Mouse (Mus musculus): ENCODE measurements around the gene Fam168a. TPM values are rescaled to one million over a fixed set of nuclear protein-coding genes. Genes with fewer than 3 reads are reported as not detected.

Fam168a gene
- total RNA-seq, 2 experiments from 2014 or later = 3.4 to 8.1 TPM

- no peak for ATAC-seq (replicated peaks; ENCODE audit: low FRiP score, poor library complexity, severe bottlenecking)
Observed at GRCm38 (mm10) chr7:100769534-100770083, 63.2 kb downstream of the Fam168a start.

DNA sequence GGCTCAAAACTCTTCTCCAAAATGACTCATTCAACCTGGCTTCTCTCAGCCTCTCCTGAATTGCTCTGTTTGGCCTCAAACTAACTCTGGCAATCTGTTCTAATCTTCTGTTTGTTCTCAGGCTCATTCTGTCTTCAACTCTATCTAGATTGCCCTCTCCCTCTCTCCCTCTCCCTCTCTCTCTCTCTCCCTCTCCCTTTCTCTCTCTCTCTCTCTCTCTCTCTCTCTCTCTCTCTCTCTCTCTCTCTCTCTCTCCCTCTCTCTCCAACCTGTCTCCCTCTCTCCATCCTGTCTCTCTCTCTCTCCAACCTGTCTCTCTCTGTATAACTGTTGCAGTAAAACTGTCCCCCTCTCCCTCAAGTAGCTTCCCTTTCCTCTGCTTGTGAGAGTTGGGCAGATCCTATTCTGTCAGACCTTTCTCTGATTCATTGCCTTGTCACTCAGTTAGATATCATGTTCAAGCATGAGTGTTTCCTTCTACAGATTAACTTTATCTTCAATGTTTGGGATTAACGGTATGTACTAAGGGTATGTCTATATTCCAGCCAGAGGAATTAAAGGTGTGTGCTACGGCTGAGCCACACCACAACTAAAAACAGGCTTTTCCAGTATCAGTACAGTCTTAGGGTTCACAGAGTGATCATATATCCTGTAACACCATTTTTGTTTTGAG is 64.4 kb downstream of the Fam168a start:
- ATAC-seq (replicated peaks; ENCODE audit: low FRiP score, poor library complexity, severe bottlenecking) = no peak

DNA sequence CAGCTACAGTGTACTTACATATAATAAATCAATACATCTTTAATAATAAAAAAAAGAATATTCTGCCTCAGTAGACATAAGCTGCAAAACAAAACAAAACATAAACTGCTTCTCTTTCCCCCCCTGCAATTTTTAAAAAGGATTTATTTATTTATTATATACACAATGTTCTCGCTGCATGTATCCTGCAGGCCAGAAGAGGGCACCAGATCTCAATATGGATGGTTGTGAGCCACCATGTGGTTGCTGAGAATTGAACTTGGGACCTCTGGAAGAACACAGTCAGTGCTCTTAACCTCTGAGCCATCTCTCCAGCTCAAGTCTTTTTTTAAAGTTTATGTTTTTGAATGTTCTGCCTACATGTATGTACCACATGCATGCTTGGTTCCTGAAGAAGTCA is 67.8 kb downstream of the Fam168a start:
- ATAC-seq (replicated peaks; ENCODE audit: low FRiP score, poor library complexity, severe bottlenecking) = no peak

DNA sequence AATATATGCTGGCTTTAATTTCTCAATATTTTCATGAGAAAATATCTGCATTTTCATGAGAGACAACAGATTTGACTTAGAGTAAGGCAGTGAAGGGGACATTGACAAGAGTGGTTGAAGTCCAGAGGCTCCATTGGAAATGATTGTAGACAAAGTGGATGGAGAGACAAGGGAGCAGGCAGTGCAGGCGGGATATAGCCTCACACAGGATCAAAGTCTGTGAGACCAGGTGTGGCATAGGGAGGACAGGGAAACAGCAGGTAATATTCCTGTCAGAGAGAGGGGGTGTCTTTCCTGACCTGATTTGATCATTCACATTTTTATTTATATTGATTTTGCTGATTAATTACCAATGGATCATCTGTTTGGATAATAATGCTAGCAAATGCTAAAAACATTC is 69.4 kb downstream of the Fam168a start:
- no peak for ATAC-seq (replicated peaks; ENCODE audit: low FRiP score, poor library complexity, severe bottlenecking)

DNA sequence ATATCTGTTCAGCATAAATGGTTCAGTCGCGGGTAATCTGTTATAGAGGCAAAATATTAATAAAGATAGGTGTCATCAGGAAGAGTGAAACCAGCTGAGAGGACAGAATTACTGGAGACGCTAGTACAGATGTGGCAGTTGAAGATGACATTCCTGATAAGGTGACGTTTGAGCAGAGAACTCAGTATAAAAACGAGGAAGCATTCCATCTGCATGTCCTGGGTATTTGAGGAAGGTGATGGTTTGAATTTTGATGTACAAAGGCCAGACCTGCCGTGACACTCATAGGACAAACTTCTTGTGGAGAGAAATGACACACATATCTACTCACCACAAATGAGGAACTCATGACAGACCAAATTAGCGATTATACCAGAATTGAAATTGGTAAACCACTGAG is 73.8 kb downstream of the Fam168a start:
- 0 out of 2 replicates have a peak, but pooled peaks have one; percentile 33 for ATAC-seq (replicated peaks; ENCODE audit: low FRiP score, poor library complexity, severe bottlenecking)

DNA sequence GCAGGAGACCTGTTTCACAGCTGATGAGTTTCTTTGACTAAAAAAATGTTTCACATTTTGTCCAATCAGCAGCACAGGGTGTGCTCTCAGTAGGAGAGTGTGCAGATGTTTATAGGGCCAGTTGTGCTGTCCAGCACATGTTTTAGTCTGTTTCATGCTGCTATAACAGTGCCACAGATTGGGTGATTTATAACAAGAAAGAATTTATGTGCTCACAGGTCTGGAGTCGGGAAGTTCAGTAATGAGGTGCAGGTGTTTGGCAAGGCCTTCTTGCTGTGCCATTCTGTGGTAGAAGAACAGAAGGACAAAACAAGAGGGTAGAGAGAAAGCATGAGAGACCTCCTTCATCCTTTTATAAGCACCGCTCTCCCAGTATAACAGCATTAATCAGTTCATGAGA is 78.2 kb downstream of the Fam168a start:
- ATAC-seq (replicated peaks; ENCODE audit: low FRiP score, poor library complexity, severe bottlenecking) = no peak

- ATAC-seq (replicated peaks; ENCODE audit: low FRiP score, poor library complexity, severe bottlenecking) = no peak
Observed at GRCm38 (mm10) chr7:100785426-100785825, 79.0 kb downstream of the Fam168a start.

- ATAC-seq (replicated peaks; ENCODE audit: low FRiP score, poor library complexity, severe bottlenecking) = peak; percentile 91
Observed at GRCm38 (mm10) chr7:100786078-100786477, 79.6 kb downstream of the Fam168a start.

GRCm38 (mm10) chr7:100788291-100788690 is 81.9 kb downstream of the Fam168a start:
- no peak for ATAC-seq (replicated peaks; ENCODE audit: low FRiP score, poor library complexity, severe bottlenecking)

DNA sequence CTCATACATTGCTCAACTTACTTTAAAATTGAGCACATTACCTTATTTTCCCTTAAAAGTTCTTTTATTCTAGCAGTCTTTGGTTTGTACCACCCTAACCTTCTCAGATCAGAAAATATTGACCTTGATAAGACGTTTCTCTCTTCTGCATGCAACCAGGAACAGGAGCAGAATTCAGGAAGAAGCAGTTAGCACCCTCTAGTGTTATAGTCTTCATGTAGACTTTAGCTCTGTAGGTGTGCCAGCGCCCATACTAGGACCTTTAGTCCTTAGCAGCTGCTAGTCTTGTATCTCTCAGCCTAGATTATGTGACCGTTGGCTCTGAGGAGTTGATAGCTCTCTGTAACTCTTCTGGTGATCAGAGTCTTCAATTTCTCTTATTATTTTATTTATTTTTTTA is 92.4 kb downstream of the Fam168a start:
- ATAC-seq (replicated peaks; ENCODE audit: low FRiP score, poor library complexity, severe bottlenecking) = peak; percentile 87

GRCm38 (mm10) chr7:100805391-100805790 is 99.0 kb downstream of the Fam168a start:
- ATAC-seq (replicated peaks; ENCODE audit: low FRiP score, poor library complexity, severe bottlenecking) = no peak

GRCm38 (mm10) chr7:100811912-100812311 is 105.5 kb downstream of the Fam168a start:
- ATAC-seq (replicated peaks; ENCODE audit: low FRiP score, poor library complexity, severe bottlenecking) = no peak

GRCm38 (mm10) chr7:100812641-100813040 is 106.2 kb downstream of the Fam168a start:
- ATAC-seq (replicated peaks; ENCODE audit: low FRiP score, poor library complexity, severe bottlenecking) = no peak

DNA sequence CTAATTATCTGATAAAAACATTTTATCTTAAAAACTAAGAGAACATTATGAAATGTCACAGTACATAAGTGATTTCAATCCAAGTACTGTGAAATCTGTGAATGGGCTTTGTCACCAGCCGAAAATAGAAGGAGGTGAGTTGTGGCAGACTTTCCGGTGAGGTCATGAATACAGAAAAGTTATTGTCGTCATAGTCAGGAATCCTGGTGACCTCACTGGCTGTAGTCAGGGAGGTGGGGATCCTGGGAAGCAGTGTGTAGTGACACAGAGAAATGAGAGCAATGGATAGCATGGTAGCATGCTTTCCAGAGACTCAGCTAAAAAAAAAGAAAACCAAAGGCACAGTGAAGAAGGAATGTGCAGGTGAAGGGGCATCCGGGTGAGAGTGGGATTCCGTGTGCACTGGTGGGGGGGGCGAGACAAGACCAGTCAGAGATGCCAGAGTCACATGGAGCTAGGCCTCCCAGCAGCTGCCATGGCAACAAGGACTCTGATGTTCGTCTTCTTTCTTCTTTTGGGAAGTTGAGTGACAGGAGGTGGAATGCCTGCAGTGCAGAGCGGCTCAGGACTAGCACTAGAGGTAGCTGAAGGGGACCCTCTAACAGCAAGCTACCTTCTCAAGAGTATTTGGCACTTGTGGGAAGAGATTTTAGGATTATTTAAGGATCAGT is 109.6 kb downstream of the Fam168a start:
- ATAC-seq (replicated peaks; ENCODE audit: low FRiP score, poor library complexity, severe bottlenecking) = no peak

DNA sequence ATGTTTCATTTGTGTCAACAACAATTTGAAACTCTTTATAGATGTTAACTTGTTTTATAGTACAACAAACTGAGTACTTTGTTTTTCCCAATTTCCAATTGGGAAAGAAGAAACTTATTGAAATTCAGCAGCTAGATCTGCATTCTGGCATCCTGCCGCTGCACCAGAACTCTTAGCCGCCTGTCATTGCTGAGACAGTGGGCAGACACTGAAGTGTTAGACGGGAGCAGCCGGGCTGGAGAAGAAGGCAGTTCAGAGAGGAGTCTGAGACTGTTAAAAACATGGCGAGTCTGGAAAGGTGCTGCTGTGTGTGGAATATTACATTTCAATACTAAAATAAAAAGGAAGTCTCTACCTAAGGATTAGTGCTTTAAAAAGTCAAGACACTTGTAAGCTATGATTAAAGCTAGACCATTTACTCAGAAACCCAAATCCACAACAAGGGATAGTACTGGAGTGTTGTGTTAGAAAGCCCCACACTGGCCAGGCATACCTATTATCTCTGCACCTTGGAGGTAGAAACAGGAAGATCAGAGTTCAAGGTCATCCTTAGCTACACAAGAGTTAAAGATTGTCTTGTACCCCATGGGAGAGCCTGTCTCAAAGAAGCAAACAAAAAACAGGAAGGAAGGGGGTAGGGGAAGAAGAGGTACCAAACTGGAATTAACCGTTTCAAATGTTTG is 110.5 kb downstream of the Fam168a start:
- ATAC-seq (replicated peaks; ENCODE audit: low FRiP score, poor library complexity, severe bottlenecking) = no peak

- ATAC-seq (replicated peaks; ENCODE audit: low FRiP score, poor library complexity, severe bottlenecking) = no peak
Observed at GRCm38 (mm10) chr7:100817442-100817760, 111.0 kb downstream of the Fam168a start.

- ATAC-seq (replicated peaks; ENCODE audit: low FRiP score, poor library complexity, severe bottlenecking) = no peak
Observed at GRCm38 (mm10) chr7:100818401-100819064, 112.1 kb downstream of the Fam168a start.

- ATAC-seq (replicated peaks; ENCODE audit: low FRiP score, poor library complexity, severe bottlenecking) = no peak
Observed at GRCm38 (mm10) chr7:100824661-100825060, 118.2 kb downstream of the Fam168a start.

GRCm38 (mm10) chr7:100828549-100828948 is 122.1 kb downstream of the Fam168a start:
- ATAC-seq (replicated peaks; ENCODE audit: low FRiP score, poor library complexity, severe bottlenecking) = no peak

DNA sequence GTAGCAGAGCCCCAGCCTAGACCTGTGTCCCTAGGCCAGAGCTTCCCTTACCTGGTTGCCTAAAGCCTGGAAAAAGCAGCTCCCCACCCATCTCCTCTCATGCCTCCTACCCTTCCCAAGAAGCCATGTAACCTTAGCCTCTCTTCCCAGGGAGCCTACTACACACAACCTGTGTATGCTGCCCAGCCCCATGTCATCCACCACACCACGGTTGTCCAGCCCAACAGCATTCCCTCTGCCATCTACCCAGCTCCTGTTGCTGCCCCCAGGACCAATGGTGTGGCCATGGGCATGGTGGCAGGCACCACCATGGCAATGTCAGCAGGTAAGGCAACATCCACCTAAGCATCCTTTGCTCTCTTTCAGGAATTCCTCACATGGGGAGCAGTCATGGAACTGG is 127.4 kb downstream of the Fam168a start:
- no peak for ATAC-seq (replicated peaks; ENCODE audit: low FRiP score, poor library complexity, severe bottlenecking)
